Mouse (Mus musculus): ENCODE measurements around the gene Nrf1. TPM values are rescaled to one million over a fixed set of nuclear protein-coding genes. Genes with fewer than 3 reads are reported as not detected.

Nrf1 gene
- polyA plus RNA-seq, 1 experiment from 2014 or later: 33.2 TPM

- Histone ChIP-seq H3K36me3 (replicated peaks; ENCODE audit: control insufficient read depth, insufficient read depth) (peaks cover 10% of the 10 kb centered on the region), H3K4me3 (replicated peaks; ENCODE audit: low read length) (no peak overlapping the region), H3K27ac (no peak overlapping the region), H3K27me3 (ENCODE audit: control insufficient read depth, insufficient read depth, low read length) (no peaks in the 10 kb centered on the region), H3K4me1 (replicated peaks; ENCODE audit: control insufficient read depth, insufficient read depth, low read length) (0 out of 2 replicates have a peak, but pooled peaks cover 4% of the 10 kb centered on the region), H3K9me3 (ENCODE audit: control insufficient read depth, low read length) (no peaks in the 10 kb centered on the region), H3K9ac (no peak overlapping the region), H3K4me2 (replicated peaks) (no peak overlapping the region)
- no peak for ATAC-seq (ENCODE audit: low FRiP score)
- no peak for DNase-seq (ENCODE audit: low spot score)
- 87% methylated on average over 12 of the region's 12 CpGs for WGBS
Observed at GRCm38 (mm10) chr6:30152163-30152562, 104.4 kb downstream of the Nrf1 start.

GRCm38 (mm10) chr6:30152649-30153048, 104.9 kb downstream of the Nrf1 start:
- no peaks in the 10 kb centered on the region for H3K9me3 ChIP-seq (ENCODE audit: control insufficient read depth, low read length)
- no peak overlapping the region for H3K27ac ChIP-seq
- no peak overlapping the region for H3K4me2 ChIP-seq (replicated peaks)
- ATAC-seq (ENCODE audit: low FRiP score) (0 out of 2 replicates have a peak, but pooled peaks have one; percentile 57), DNase-seq (ENCODE audit: low spot score) (no peak)
- no peaks in the 10 kb centered on the region for H3K27me3 ChIP-seq (ENCODE audit: control insufficient read depth, insufficient read depth, low read length)
- H3K4me1 ChIP-seq (replicated peaks; ENCODE audit: control insufficient read depth, insufficient read depth, low read length): 0 out of 2 replicates have a peak, but pooled peaks cover 4% of the 10 kb centered on the region
- H3K36me3 ChIP-seq (replicated peaks; ENCODE audit: control insufficient read depth, insufficient read depth): peaks cover 10% of the 10 kb centered on the region
- H3K9ac ChIP-seq: no peak overlapping the region
- H3K4me3 ChIP-seq (replicated peaks; ENCODE audit: low read length): no peak overlapping the region
- 42% methylated on average over 10 of the region's 10 CpGs for WGBS

- Histone ChIP-seq H3K36me3 (replicated peaks; ENCODE audit: control insufficient read depth, insufficient read depth) (peaks cover 10% of the 10 kb centered on the region), H3K4me1 (replicated peaks; ENCODE audit: control insufficient read depth, insufficient read depth, low read length) (0 out of 2 replicates have a peak, but pooled peaks cover 4% of the 10 kb centered on the region), H3K4me2 (replicated peaks) (no peak overlapping the region), H3K9ac (no peak overlapping the region), H3K9me3 (ENCODE audit: control insufficient read depth, low read length) (no peaks in the 10 kb centered on the region), H3K27me3 (ENCODE audit: control insufficient read depth, insufficient read depth, low read length) (no peaks in the 10 kb centered on the region), H3K4me3 (replicated peaks; ENCODE audit: low read length) (no peak overlapping the region), H3K27ac (no peak overlapping the region)
- DNase-seq (ENCODE audit: low spot score) (no peak), ATAC-seq (ENCODE audit: low FRiP score) (no peak)
- WGBS: 26% methylated on average over 3 of the region's 3 CpGs
Observed at GRCm38 (mm10) chr6:30153076-30153475, 105.3 kb downstream of the Nrf1 start.

- Histone ChIP-seq H3K4me1 (replicated peaks; ENCODE audit: control insufficient read depth, insufficient read depth, low read length) (0 out of 2 replicates have a peak, but pooled peaks cover 4% of the 10 kb centered on the region), H3K4me3 (replicated peaks; ENCODE audit: low read length) (no peak overlapping the region), H3K9me3 (ENCODE audit: control insufficient read depth, low read length) (no peaks in the 10 kb centered on the region), H3K27me3 (ENCODE audit: control insufficient read depth, insufficient read depth, low read length) (no peaks in the 10 kb centered on the region), H3K9ac (no peak overlapping the region), H3K4me2 (replicated peaks) (no peak overlapping the region), H3K27ac (no peak overlapping the region), H3K36me3 (replicated peaks; ENCODE audit: control insufficient read depth, insufficient read depth) (peaks cover 7% of the 10 kb centered on the region; the same call in 1 of the 2 replicates)
- ATAC-seq (ENCODE audit: low FRiP score): no peak
- 88% methylated on average over 15 of the region's 15 CpGs for WGBS
- no peak for DNase-seq (ENCODE audit: low spot score)
Observed at GRCm38 (mm10) chr6:30153733-30154415, 106.1 kb downstream of the Nrf1 start.

GRCm38 (mm10) chr6:30159516-30160045, 111.8 kb downstream of the Nrf1 start:
- no peak for DNase-seq (ENCODE audit: low spot score)
- no peak overlapping the region for H3K4me3 ChIP-seq (replicated peaks; ENCODE audit: low read length)
- 40% methylated on average over 4 of the region's 4 CpGs for WGBS
- H3K27ac ChIP-seq: no peak overlapping the region
- no peaks in the 10 kb centered on the region for H3K27me3 ChIP-seq (ENCODE audit: control insufficient read depth, insufficient read depth, low read length)
- H3K9me3 ChIP-seq (ENCODE audit: control insufficient read depth, low read length): no peaks in the 10 kb centered on the region
- no peak overlapping the region for H3K4me2 ChIP-seq (replicated peaks)
- H3K9ac ChIP-seq: no peak overlapping the region
- no peaks in the 10 kb centered on the region for H3K36me3 ChIP-seq (replicated peaks; ENCODE audit: control insufficient read depth, insufficient read depth)
- ATAC-seq (ENCODE audit: low FRiP score): no peak
- no peaks in the 10 kb centered on the region for H3K4me1 ChIP-seq (replicated peaks; ENCODE audit: control insufficient read depth, insufficient read depth, low read length)

- no peaks in the 10 kb centered on the region for H3K27me3 ChIP-seq (ENCODE audit: control insufficient read depth, insufficient read depth, low read length)
- no peaks in the 10 kb centered on the region for H3K9me3 ChIP-seq (ENCODE audit: control insufficient read depth, low read length)
- no peak overlapping the region for H3K9ac ChIP-seq
- no peak for ATAC-seq (ENCODE audit: low FRiP score)
- DNase-seq (ENCODE audit: low spot score): no peak
- no peak overlapping the region for H3K4me2 ChIP-seq (replicated peaks)
- WGBS: 81% methylated on average over 4 of the region's 4 CpGs
- no peaks in the 10 kb centered on the region for H3K36me3 ChIP-seq (replicated peaks; ENCODE audit: control insufficient read depth, insufficient read depth)
- no peaks in the 10 kb centered on the region for H3K4me1 ChIP-seq (replicated peaks; ENCODE audit: control insufficient read depth, insufficient read depth, low read length)
- no peak overlapping the region for H3K4me3 ChIP-seq (replicated peaks; ENCODE audit: low read length)
- no peak overlapping the region for H3K27ac ChIP-seq
Observed at GRCm38 (mm10) chr6:30160408-30160807, 112.6 kb downstream of the Nrf1 start.

- H3K9me3 ChIP-seq (ENCODE audit: control insufficient read depth, low read length): no peaks in the 10 kb centered on the region
- H3K27ac ChIP-seq: no peak overlapping the region
- H3K4me3 ChIP-seq (replicated peaks; ENCODE audit: low read length): no peak overlapping the region
- no peaks in the 10 kb centered on the region for H3K36me3 ChIP-seq (replicated peaks; ENCODE audit: control insufficient read depth, insufficient read depth)
- 82% methylated on average over 2 of the region's 2 CpGs for whole genome bisulfite sequencing
- DNase-seq (ENCODE audit: low spot score) (no peak), ATAC-seq (ENCODE audit: low FRiP score) (no peak)
- no peak overlapping the region for H3K4me2 ChIP-seq (replicated peaks)
- H3K4me1 ChIP-seq (replicated peaks; ENCODE audit: control insufficient read depth, insufficient read depth, low read length): no peaks in the 10 kb centered on the region
- no peaks in the 10 kb centered on the region for H3K27me3 ChIP-seq (ENCODE audit: control insufficient read depth, insufficient read depth, low read length)
- H3K9ac ChIP-seq: no peak overlapping the region
Observed at GRCm38 (mm10) chr6:30161618-30162017, 113.8 kb downstream of the Nrf1 start.

- ATAC-seq (ENCODE audit: low FRiP score): no peak
Observed at GRCm38 (mm10) chr6:30162091-30162490, 114.3 kb downstream of the Nrf1 start.

GRCm38 (mm10) chr6:30166349-30166748, 118.6 kb downstream of the Nrf1 start:
- Histone ChIP-seq H3K27ac (no peak overlapping the region), H3K36me3 (replicated peaks; ENCODE audit: control insufficient read depth, insufficient read depth) (no peaks in the 10 kb centered on the region), H3K4me1 (replicated peaks; ENCODE audit: control insufficient read depth, insufficient read depth, low read length) (no peaks in the 10 kb centered on the region), H3K9me3 (ENCODE audit: control insufficient read depth, low read length) (no peaks in the 10 kb centered on the region), H3K9ac (no peak overlapping the region), H3K27me3 (ENCODE audit: control insufficient read depth, insufficient read depth, low read length) (peaks cover 35% of the 10 kb centered on the region), H3K4me3 (replicated peaks; ENCODE audit: low read length) (no peak overlapping the region), H3K4me2 (replicated peaks) (no peak overlapping the region)
- 53% methylated on average over 3 of the region's 3 CpGs for WGBS
- ATAC-seq (ENCODE audit: low FRiP score) (no peak), DNase-seq (ENCODE audit: low spot score) (no peak)

More at GRCm38 (mm10) chr6:30162091-30162490, 114.3 kb downstream of the Nrf1 start:
- Histone ChIP-seq H3K9ac (no peak overlapping the region), H3K4me2 (replicated peaks) (no peak overlapping the region), H3K9me3 (ENCODE audit: control insufficient read depth, low read length) (no peaks in the 10 kb centered on the region), H3K4me1 (replicated peaks; ENCODE audit: control insufficient read depth, insufficient read depth, low read length) (no peaks in the 10 kb centered on the region), H3K27me3 (ENCODE audit: control insufficient read depth, insufficient read depth, low read length) (no peaks in the 10 kb centered on the region), H3K4me3 (replicated peaks; ENCODE audit: low read length) (no peak overlapping the region), H3K36me3 (replicated peaks; ENCODE audit: control insufficient read depth, insufficient read depth) (no peaks in the 10 kb centered on the region), H3K27ac (no peak overlapping the region)
- WGBS: 53% methylated on average over 7 of the region's 7 CpGs
- DNase-seq (ENCODE audit: low spot score): no peak

Measured in hindbrain, embryonic 14.5 days (tissue).